ENCODE assay signal across 8 mouse cellular contexts in the genomic region with DNA sequence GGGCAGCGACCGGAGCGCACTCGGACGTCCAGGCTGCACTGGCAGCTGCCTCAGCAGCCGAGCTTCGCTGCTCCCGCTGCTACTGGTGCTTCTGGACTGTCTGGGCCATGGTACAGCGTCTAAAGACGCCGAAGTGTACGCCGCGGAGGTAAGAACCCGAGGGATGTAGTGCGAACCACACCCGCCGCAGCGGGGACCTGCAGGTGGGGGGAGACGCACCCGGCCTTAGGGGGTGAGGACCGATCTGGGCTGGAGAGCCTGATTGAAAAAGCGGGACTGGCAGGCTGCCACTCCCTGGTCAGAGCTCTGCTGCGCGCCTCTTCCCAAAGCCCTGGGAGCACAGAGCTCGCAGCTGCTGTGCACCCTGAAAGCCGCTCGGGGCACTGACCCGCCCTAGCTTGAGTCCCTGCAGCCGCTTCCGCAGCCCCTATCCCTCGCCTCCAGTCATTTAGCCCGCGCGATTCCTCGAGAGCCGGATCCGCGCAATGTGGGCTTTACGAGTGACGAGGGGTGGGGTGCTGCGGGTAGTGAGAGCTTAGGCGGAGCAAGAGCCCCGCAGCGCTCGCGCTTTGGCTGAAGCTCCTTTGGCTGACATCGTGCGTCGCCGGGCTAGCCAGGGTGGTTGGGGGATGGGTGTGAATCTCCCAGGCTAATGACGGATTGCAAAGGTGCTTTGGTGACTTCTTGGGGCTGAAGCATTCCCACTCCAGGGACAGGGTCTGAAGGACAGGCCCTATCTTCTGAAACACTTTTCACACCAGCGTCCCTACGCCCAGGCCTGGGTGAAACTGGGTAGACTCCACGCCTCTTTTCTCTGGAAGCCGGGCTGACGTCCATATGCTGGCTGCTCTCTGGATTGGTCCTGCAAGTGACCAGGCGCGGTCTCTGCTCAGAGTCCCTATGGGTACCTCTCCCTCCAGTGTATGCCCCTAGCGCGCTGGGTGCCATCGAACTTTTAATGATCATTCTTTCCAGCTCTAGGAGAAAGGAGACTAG. TPM values are rescaled to one million over a fixed set of nuclear protein-coding genes. Genes with fewer than 3 reads are reported as not detected.
A peak's percentile ranks its signal among the peaks of the same experiment; 100 is the strongest.
DNase-seq lines count a peak whose midpoint lies in the region; ATAC-seq and TF ChIP-seq lines count a peak whose summit lies in the region.

No protein-coding gene starts in this region.

- H3K4me1 ChIP-seq in cerebellum, adult 2 months (ENCODE audit: control insufficient read depth, insufficient read depth, low read length), result peaks cover 4% of the 10 kb centered on the region; the same call in 1 of the 2 replicates
- H3K4me1 ChIP-seq in intestine, embryonic 14.5 days (replicated peaks; ENCODE audit: control insufficient read depth, insufficient read depth, low read length), result peaks cover 10% of the 10 kb centered on the region; the same call in 1 of the 2 replicates
- H3K4me1 ChIP-seq in lung, embryonic 14.5 days (ENCODE audit: insufficient read depth), result peaks cover 12% of the 10 kb centered on the region

- peak overlapping the region; percentile 48 for H3K4me3 ChIP-seq in cerebellum, adult 2 months (replicated peaks; ENCODE audit: insufficient read depth, low read depth, low read length)
- H3K4me3 ChIP-seq in intestine, embryonic 14.5 days (ENCODE audit: low read depth, low read length), result peak overlapping the region; percentile 79
- H3K4me3 ChIP-seq in lung, embryonic 14.5 days (ENCODE audit: low read depth, low read length), result peak overlapping the region; percentile 68

- TF ChIP-seq CTCF in cerebellum, adult 2 months (IDR thresholded peaks at IDR 0.05; ENCODE audit: borderline replicate concordance, insufficient read depth, low read depth, low read length), result no peak
- no peak for TF ChIP-seq CTCF in lung, embryonic 14.5 days (IDR thresholded peaks at IDR 0.05; ENCODE audit: low read depth)

- no peaks in the 10 kb centered on the region for H3K36me3 ChIP-seq in intestine, embryonic 14.5 days (ENCODE audit: control insufficient read depth, insufficient read depth, low read length)
- H3K36me3 ChIP-seq in lung, embryonic 14.5 days (ENCODE audit: insufficient read depth), result no peaks in the 10 kb centered on the region

- H3K27me3 ChIP-seq in cerebellum, adult 2 months (ENCODE audit: control insufficient read depth, insufficient read depth, low read length), result no peaks in the 10 kb centered on the region
- H3K27me3 ChIP-seq in intestine, embryonic 14.5 days (replicated peaks; ENCODE audit: control insufficient read depth, insufficient read depth, low read length), result no peaks in the 10 kb centered on the region; the same call in 1 of the 2 replicates
- H3K27me3 ChIP-seq in lung, embryonic 14.5 days (ENCODE audit: insufficient read depth, low read length), result peaks cover 9% of the 10 kb centered on the region; the same call in 1 of the 2 replicates

- peak; percentile 27 to 35 for DNase-seq in right cerebral cortex, adult 2 months (ENCODE audit: low spot score in 2 of 2)
- no peak for DNase-seq in right cerebral cortex, postnatal 36 days (ENCODE audit: low spot score in 2 of 2)
- peak; percentile 42 to 54 for DNase-seq in cerebellum, adult 2 months
- peak; percentile 46 for DNase-seq in forelimb bud, embryonic 11.5 days (ENCODE audit: low read depth, low spot score)
- DNase-seq in intestine, embryonic 14.5 days (ENCODE audit: low spot score), result peak; percentile 84
- peak; percentile 70 for DNase-seq in lung, embryonic 14.5 days
- DNase-seq in retina, embryonic 14.5 days (ENCODE audit: low spot score), result peak; percentile 70
- DNase-seq in natural killer cell, adult 2 months (ENCODE audit: low spot score in 2 of 2), result no peak

- peak overlapping the region; percentile 90 for H3K4me2 ChIP-seq in intestine, embryonic 14.5 days (ENCODE audit: low read length)
- H3K4me2 ChIP-seq in lung, embryonic 14.5 days, result peak overlapping the region; percentile 96

- no peaks in the 10 kb centered on the region for H3K9me3 ChIP-seq in intestine, embryonic 14.5 days (ENCODE audit: control insufficient read depth, low read length)
- H3K9me3 ChIP-seq in lung, embryonic 14.5 days (ENCODE audit: low read depth, low read length), result no peaks in the 10 kb centered on the region

- ATAC-seq in intestine, embryonic 14.5 days (replicated peaks; ENCODE audit: low FRiP score, low TSS enrichment, low read depth), result peak; percentile 36; the same call in 1 of the 2 replicates
- ATAC-seq in lung, embryonic 14.5 days (ENCODE audit: insufficient read depth), result peak; percentile 33

- H3K27ac ChIP-seq in cerebellum, adult 2 months (ENCODE audit: insufficient read depth, low read length), result no peak overlapping the region
- peak overlapping the region; percentile 85 for H3K27ac ChIP-seq in intestine, embryonic 14.5 days (ENCODE audit: low read depth)
- peak overlapping the region; percentile 82 for H3K27ac ChIP-seq in lung, embryonic 14.5 days (ENCODE audit: low read depth)

- peak overlapping the region; percentile 80 for H3K9ac ChIP-seq in intestine, embryonic 14.5 days (ENCODE audit: low read length)
- H3K9ac ChIP-seq in lung, embryonic 14.5 days, result peak overlapping the region; percentile 72

- no peak for TF ChIP-seq POLR2A in cerebellum, adult 2 months (IDR thresholded peaks at IDR 0.05; ENCODE audit: borderline replicate concordance, insufficient read depth, low read length)

- WGBS in cerebellum, adult 2 months, result 5% methylated on average over 62 of the region's 62 CpGs
- 2% methylated on average over 61 of the region's 62 CpGs for WGBS in intestine, embryonic 14.5 days
- 2% methylated on average over 62 of the region's 62 CpGs for whole genome bisulfite sequencing in lung, embryonic 14.5 days

RNA-seq across cellular contexts. Expression of gene Mmp15, which starts 1.1 kb away (rescaled TPM):
- 10.6 and 12.1 TPM in 2 replicates for polyA plus RNA-seq in cerebellum, adult 2 months (2012; rRNA removed)
- polyA plus RNA-seq in intestine, embryonic 14.5 days (2014; fragmentation: Nextera tagmentation; extraction: Ambion mirVana), result 21.4 and 22.2 TPM in 2 replicates
- 22.5 and 25.6 TPM in 2 replicates for polyA plus RNA-seq in lung, embryonic 14.5 days (2014; fragmentation: Nextera tagmentation; extraction: Ambion mirVana)

RNA-seq across cellular contexts. Expression of gene Usb1, which starts 21.1 kb away (rescaled TPM):
- polyA plus RNA-seq in cerebellum, adult 2 months (2012; rRNA removed), result 12.4 and 14.2 TPM in 2 replicates
- polyA plus RNA-seq in intestine, embryonic 14.5 days (2014; fragmentation: Nextera tagmentation; extraction: Ambion mirVana), result 39.0 and 41.6 TPM in 2 replicates
- polyA plus RNA-seq in lung, embryonic 14.5 days (2014; fragmentation: Nextera tagmentation; extraction: Ambion mirVana), result 32.1 and 34.0 TPM in 2 replicates

RNA-seq across cellular contexts. Expression of gene Zfp319, which starts 21.4 kb away (rescaled TPM):
- 11.0 and 11.6 TPM in 2 replicates for polyA plus RNA-seq in cerebellum, adult 2 months (2012; rRNA removed)
- polyA plus RNA-seq in intestine, embryonic 14.5 days (2014; fragmentation: Nextera tagmentation; extraction: Ambion mirVana), result 7.7 and 8.2 TPM in 2 replicates
- polyA plus RNA-seq in lung, embryonic 14.5 days (2014; fragmentation: Nextera tagmentation; extraction: Ambion mirVana), result 9.2 and 10.9 TPM in 2 replicates

RNA-seq across cellular contexts. Expression of gene Tepp, which starts 42.8 kb away (rescaled TPM):
- polyA plus RNA-seq in cerebellum, adult 2 months (2012; rRNA removed), result 0.18 and 0.89 TPM in 2 replicates
- not detected in 2 replicates for polyA plus RNA-seq in intestine, embryonic 14.5 days (2014; fragmentation: Nextera tagmentation; extraction: Ambion mirVana)
- 0.37 and 0.53 TPM in 2 replicates for polyA plus RNA-seq in lung, embryonic 14.5 days (2014; fragmentation: Nextera tagmentation; extraction: Ambion mirVana)

RNA-seq across cellular contexts. Expression of gene Cngb1, which starts 46.8 kb away (rescaled TPM):
- 0.41 and 0.54 TPM in 2 replicates for polyA plus RNA-seq in cerebellum, adult 2 months (2012; rRNA removed)
- polyA plus RNA-seq in intestine, embryonic 14.5 days (2014; fragmentation: Nextera tagmentation; extraction: Ambion mirVana), result 0.30 and 0.81 TPM in 2 replicates
- 0.28 and 0.69 TPM in 2 replicates for polyA plus RNA-seq in lung, embryonic 14.5 days (2014; fragmentation: Nextera tagmentation; extraction: Ambion mirVana)

Comparison
In these comparisons a context has a peak if more than half of its experiments do, and no peak if none do; other contexts are left out.
1. DNase-seq: peak in right cerebral cortex, adult 2 months (2 of 2), cerebellum, adult 2 months (2 of 2), forelimb bud, embryonic 11.5 days (single experiment), intestine, embryonic 14.5 days (single experiment), lung, embryonic 14.5 days (single experiment) and retina, embryonic 14.5 days (single experiment); none in right cerebral cortex, postnatal 36 days (0 of 2) and natural killer cell, adult 2 months (0 of 2).
2. Peak in every context shown above with its lines, with median percentiles within 50 percentile points of each other: H3K4me3 ChIP-seq.